Mouse (Mus musculus) bone marrow, adult 2 months (tissue): ENCODE measurements around the gene Ccdc149. TPM values are rescaled to one million over a fixed set of nuclear protein-coding genes. Genes with fewer than 3 reads are reported as not detected.

ENCODE experiments used
- H3K27ac ChIP-seq: fragments of 200-500 bp; 2 replicates; pipeline ENCODE4 v1.5.1; 2012; ENCODE audit warnings: low read depth, mild to moderate bottlenecking, control low read depth, inconsistent platforms, low read length; ENCODE audit not compliant: control insufficient read depth, poor library complexity, insufficient read depth
- H3K4me1 ChIP-seq: fragments of 200-500 bp; 2 replicates; pipeline ENCODE4 v1.6.1; 2011; ENCODE audit warnings: low read length; ENCODE audit not compliant: control insufficient read depth, insufficient read depth
- H3K4me3 ChIP-seq: fragments of 200-500 bp; replicated peaks from 2 replicates; pipeline ENCODE3; 2011; ENCODE audit warnings: mild to moderate bottlenecking, low read depth, low read length, control low read depth; ENCODE audit not compliant: control insufficient read depth
- CTCF ChIP-seq: fragments of 200-500 bp; IDR thresholded peaks from 2 replicates; pipeline ENCODE4 v1.5.1; 2011; ENCODE audit warnings: low read length, control low read depth; ENCODE audit not compliant: control insufficient read depth, insufficient read depth
- POLR2A ChIP-seq: fragments of 200-500 bp; IDR thresholded peaks from 2 replicates; pipeline ENCODE4 v1.6.1; 2011; ENCODE audit warnings: low read depth, mild to moderate bottlenecking, control low read depth, low read length, borderline replicate concordance; ENCODE audit not compliant: control insufficient read depth
- WGBS: fragments of 180-500 bp; shearing (Covaris S2); methylation state at CpG from one replicate; pipeline ENCODE4 v1.1.7; 2018; 5-methylcytosine and 5-hydroxymethylcytosine counted together
- polyA plus RNA-seq: library from polyadenylated mRNA; stranded (reverse); fragments of >200 nt; gene quantifications from 2 replicates; pipeline ENCODE4 v1.2.4, GENCODE M21; 2011; ENCODE audit warnings: low replicate concordance; ENCODE audit not compliant: missing spikeins, insufficient read depth, insufficient read length

Gene Ccdc149
- polyA plus RNA-seq, 1 experiment, result not detected

DNA sequence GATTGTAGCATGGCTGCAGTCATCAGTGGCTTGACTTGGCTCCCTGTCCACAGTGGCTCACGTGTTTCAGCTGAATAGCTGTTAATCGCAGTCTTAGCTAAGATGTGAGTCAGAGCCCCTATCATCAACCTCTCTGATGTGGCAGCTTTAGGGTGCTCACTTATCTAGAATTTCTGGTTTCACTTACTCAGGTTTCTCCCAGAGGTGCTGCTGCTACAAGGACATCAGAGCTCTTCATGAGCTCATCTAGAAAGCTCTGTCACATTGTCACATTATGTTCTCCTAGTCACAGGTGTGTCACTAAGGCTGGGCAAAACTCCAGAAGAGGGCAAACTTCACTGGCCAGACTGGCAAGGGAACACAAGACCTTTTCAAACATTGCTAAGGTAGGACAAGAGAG, 132.2 kb downstream of the Ccdc149 start:
- no peak overlapping the region for H3K4me3 ChIP-seq
- TF ChIP-seq CTCF, result no peak
- TF ChIP-seq POLR2A, result no peak
- 89% methylated on average over 2 of the region's 2 CpGs for WGBS
- H3K4me1 ChIP-seq, result no peaks in the 10 kb centered on the region
- no peak overlapping the region for H3K27ac ChIP-seq

- 71% methylated on average over 3 of the region's 3 CpGs for WGBS
- Histone ChIP-seq H3K4me3 (no peak overlapping the region), H3K4me1 (no peaks in the 10 kb centered on the region), H3K27ac (no peak overlapping the region)
- TF ChIP-seq POLR2A, result no peak
- no peak for TF ChIP-seq CTCF
Observed at GRCm38 (mm10) chr5:52335590-52335989, 135.7 kb downstream of the Ccdc149 start.

GRCm38 (mm10) chr5:52332120-52332519, 139.2 kb downstream of the Ccdc149 start:
- Histone ChIP-seq H3K4me3 (no peak overlapping the region), H3K4me1 (no peaks in the 10 kb centered on the region), H3K27ac (no peak overlapping the region)
- 56% methylated on average over 8 of the region's 8 CpGs for WGBS
- no peak for TF ChIP-seq CTCF
- no peak for TF ChIP-seq POLR2A

Other genes starting within 250 kb of the Ccdc149 start
- not detected in 2 replicates for gene Sod3, start 107.7 kb downstream of the Ccdc149 start, polyA plus RNA-seq
- not detected in 2 replicates for gene Lgi2, start 94.9 kb upstream of the Ccdc149 start, polyA plus RNA-seq
- 5.1 and 8.8 TPM in 2 replicates for gene Sepsecs, start 198.2 kb upstream of the Ccdc149 start, polyA plus RNA-seq